Mouse (Mus musculus) hindbrain, embryonic 13.5 days (tissue): ENCODE measurements around the gene Vat1. TPM values are rescaled to one million over a fixed set of nuclear protein-coding genes. Genes with fewer than 3 reads are reported as not detected.

Source experiments
- ATAC-seq: fragments of 200-750 bp; cut with Nextera tagmentation; 2 replicates; pipeline ENCODE4 v1.8.0; 2017; ENCODE audit warnings: moderate TSS enrichment; ENCODE audit not compliant: low FRiP score
- H3K27ac ChIP-seq: fragments of 300-500 bp; sonication (generic); 2 replicates; pipeline ENCODE4 v1.5.1; 2015; ENCODE audit warnings: inconsistent platforms, mild to moderate bottlenecking, moderate library complexity
- H3K27me3 ChIP-seq: fragments of 300-500 bp; sonication (generic); 2 replicates; pipeline ENCODE4 v1.6.1; 2015; ENCODE audit warnings: mild to moderate bottlenecking, inconsistent platforms
- H3K36me3 ChIP-seq: fragments of 300-500 bp; sonication (generic); 2 replicates; pipeline ENCODE4 v1.6.1; 2015; ENCODE audit warnings: mild to moderate bottlenecking, inconsistent platforms
- H3K4me1 ChIP-seq: fragments of 300-500 bp; sonication (generic); replicated peaks from 2 replicates; pipeline ENCODE4 v1.6.1; 2015; ENCODE audit warnings: inconsistent platforms
- H3K4me2 ChIP-seq: fragments of 300-500 bp; sonication (generic); 2 replicates; pipeline ENCODE4 v1.6.1; 2015; ENCODE audit warnings: inconsistent platforms, mild to moderate bottlenecking, moderate library complexity
- H3K4me3 ChIP-seq: fragments of 300-500 bp; sonication (generic); 2 replicates; pipeline ENCODE4 v1.5.1; 2015; ENCODE audit warnings: mild to moderate bottlenecking, inconsistent platforms
- H3K9ac ChIP-seq: fragments of 300-500 bp; sonication (generic); 2 replicates; pipeline ENCODE4 v1.6.1; 2015; ENCODE audit warnings: mild to moderate bottlenecking, inconsistent platforms
- H3K9me3 ChIP-seq: fragments of 300-500 bp; sonication (generic); 2 replicates; pipeline ENCODE4 v1.6.1; 2016; ENCODE audit warnings: inconsistent platforms
- WGBS: fragments of 180-500 bp; shearing (Covaris S2); methylation state at CpG from one replicate; pipeline ENCODE4 v1.1.7; 2015; 5-methylcytosine and 5-hydroxymethylcytosine counted together
- microRNA-seq: library from miRNA; unstranded; fragments of <30 nt; microRNA quantifications from one replicate; pipeline ENCODE4, GENCODE M21; 2016
- polyA plus RNA-seq: library from polyadenylated mRNA; unstranded; fragments of >200 nt; fragmentation: Nextera tagmentation; extraction: Ambion mirVana; gene quantifications from 2 replicates; pipeline ENCODE4 v1.2.1, GENCODE M21; 2015

The Vat1 gene
- polyA plus RNA-seq, 1 experiment from 2014 or later: 92.1 TPM

GRCm38 (mm10) chr11:101415306-101415705 lies 50.7 kb downstream of the Vat1 start:
- Histone ChIP-seq H3K36me3 (peaks cover 34% of the 10 kb centered on the region), H3K9ac (no peak overlapping the region), H3K4me3 (no peak overlapping the region), H3K27ac (no peak overlapping the region), H3K4me1 (peaks cover 14% of the 10 kb centered on the region), H3K4me2 (no peak overlapping the region), H3K9me3 (no peaks in the 10 kb centered on the region), H3K27me3 (no peaks in the 10 kb centered on the region)
- WGBS: 91% methylated on average over 2 of the region's 2 CpGs
- no peak for ATAC-seq

Small RNA genes lying within 50 kb of the gene (microRNA-seq; reads per million reads assigned to microRNA genes)
- gene Mir6929: not detected

Other genes with a start within 250 kb of the Vat1 start
- gene Ezh1, start 239.8 kb downstream of the Vat1 start, polyA plus RNA-seq: 20.4 and 20.7 TPM in 2 replicates
- 84.8 and 94.9 TPM in 2 replicates for gene Ramp2, start 220.2 kb downstream of the Vat1 start, polyA plus RNA-seq
- gene Vps25, start 212.5 kb downstream of the Vat1 start, polyA plus RNA-seq: 110 and 115 TPM in 2 replicates
- gene Wnk4, start 205.7 kb downstream of the Vat1 start, polyA plus RNA-seq: 7.0 and 7.7 TPM in 2 replicates
- 1.3 TPM in 2 replicates for gene Cntd1, start 187.2 kb downstream of the Vat1 start, polyA plus RNA-seq
- 216 and 226 TPM in 2 replicates for gene Coa3, start 187.1 kb downstream of the Vat1 start, polyA plus RNA-seq
- gene Becn1, start 163.9 kb downstream of the Vat1 start, polyA plus RNA-seq: 166 and 188 TPM in 2 replicates
- gene Psme3, start 150.0 kb downstream of the Vat1 start, polyA plus RNA-seq: 118 and 122 TPM in 2 replicates
- 1.9 and 2.4 TPM in 2 replicates for gene Aoc2, start 141.2 kb downstream of the Vat1 start, polyA plus RNA-seq
- not detected in 2 replicates for gene Aoc3, start 135.6 kb downstream of the Vat1 start, polyA plus RNA-seq
- gene G6pc, start 98.7 kb downstream of the Vat1 start, polyA plus RNA-seq: not detected in 2 replicates
- gene Aarsd1, start 48.6 kb downstream of the Vat1 start, polyA plus RNA-seq: 91.5 and 96.2 TPM in 2 replicates
- 4.8 and 8.0 TPM in 2 replicates for gene Gm27029, start 41.4 kb downstream of the Vat1 start, polyA plus RNA-seq
- gene Rundc1, start 41.1 kb downstream of the Vat1 start, polyA plus RNA-seq: 28.6 and 29.8 TPM in 2 replicates
- gene Ptges3l, start 40.9 kb downstream of the Vat1 start, polyA plus RNA-seq: 2.3 and 2.8 TPM in 2 replicates
- 301 and 310 TPM in 2 replicates for gene Rpl27, start 23.9 kb downstream of the Vat1 start, polyA plus RNA-seq
- gene Ifi35, start 17.8 kb downstream of the Vat1 start, polyA plus RNA-seq: 3.7 and 4.0 TPM in 2 replicates
- 108 and 111 TPM in 2 replicates for gene Rnd2, start 1.2 kb downstream of the Vat1 start, polyA plus RNA-seq
- gene Brca1, start 85.7 kb upstream of the Vat1 start, polyA plus RNA-seq: 2.9 TPM in 2 replicates
- 98.7 and 104 TPM in 2 replicates for gene Nbr1, start 85.9 kb upstream of the Vat1 start, polyA plus RNA-seq
- 3.4 and 4.1 TPM in 2 replicates for gene Tmem106a, start 116.0 kb upstream of the Vat1 start, polyA plus RNA-seq
- gene Gm11634, start 133.0 kb upstream of the Vat1 start, polyA plus RNA-seq: not detected in 2 replicates
- 15.5 and 18.9 TPM in 2 replicates for gene Rdm1, start 161.0 kb upstream of the Vat1 start, polyA plus RNA-seq
- 8.0 and 10.7 TPM in 2 replicates for gene Arl4d, start 199.3 kb upstream of the Vat1 start, polyA plus RNA-seq